Mouse (Mus musculus): ENCODE data around the gene Wdr47.
A peak's percentile ranks its signal among the peaks of the same experiment; 100 is the strongest.
"Not testable (repeated sequence)": the region's sequence is repeated elsewhere in the genome, so short reads cannot be mapped to it uniquely, and the experiment has no call there.

Wdr47 gene

DNA sequence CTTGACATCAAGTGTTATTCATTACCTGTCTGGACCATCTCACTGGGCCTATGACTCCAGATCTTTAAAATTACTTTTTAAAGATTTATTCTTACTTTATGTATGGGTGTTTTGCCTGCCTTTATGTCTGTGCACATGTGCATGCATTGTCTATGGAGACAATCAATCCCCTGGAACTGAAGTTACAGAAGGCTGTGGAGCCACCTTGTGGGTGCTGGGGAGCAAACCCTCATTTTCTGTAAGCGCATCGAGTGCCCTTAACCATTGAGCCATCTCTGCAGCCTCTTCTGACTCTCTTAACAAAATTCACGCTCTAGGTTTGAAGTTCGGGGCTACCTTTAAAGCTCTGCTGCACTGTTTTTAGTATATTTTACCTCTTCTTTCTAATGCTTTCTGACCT, 48.3 kb downstream of the Wdr47 start:
- no peak for DNase-seq (ENCODE audit: low read depth)

DNA sequence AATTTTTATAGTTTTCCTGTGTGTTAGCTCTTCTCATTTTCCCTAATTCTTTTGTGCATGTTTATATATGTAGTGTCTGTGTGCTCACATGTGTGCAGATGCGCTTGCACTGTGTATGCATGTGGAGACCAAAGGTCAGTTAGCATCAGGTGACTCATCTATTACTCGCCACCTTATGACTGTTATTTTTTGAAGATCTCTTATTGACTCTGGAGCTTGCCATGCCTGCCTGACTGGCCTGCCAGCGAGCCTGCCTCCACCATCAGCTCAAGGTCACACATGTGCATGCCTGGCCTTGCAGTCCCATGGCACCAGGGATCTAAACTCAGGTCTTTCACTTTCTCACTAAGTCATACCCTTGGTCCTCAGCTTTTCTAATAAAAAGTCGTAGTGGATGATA, 49.9 kb downstream of the Wdr47 start:
- no peak for DNase-seq (ENCODE audit: low read depth)

DNA sequence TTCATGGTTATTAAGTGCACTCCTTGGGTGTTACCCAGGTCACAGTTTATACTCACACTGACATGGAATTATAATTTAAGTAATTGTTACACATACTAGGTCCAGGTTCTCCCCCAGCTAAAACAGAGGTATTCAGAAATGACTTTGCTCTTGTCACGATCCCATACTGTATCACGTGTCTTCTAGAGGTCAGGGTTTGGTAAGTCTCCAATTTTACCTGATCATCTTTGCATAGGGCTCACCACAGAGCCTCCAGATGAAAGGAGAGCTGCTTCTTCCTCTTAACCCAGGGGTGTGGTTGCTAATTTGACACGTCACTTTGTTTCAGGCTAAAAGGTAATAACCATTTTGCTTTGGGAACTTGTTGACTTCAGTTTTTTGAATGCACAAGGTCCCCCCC, 53.8 kb downstream of the Wdr47 start:
- no peak for DNase-seq (ENCODE audit: low read depth)

DNA sequence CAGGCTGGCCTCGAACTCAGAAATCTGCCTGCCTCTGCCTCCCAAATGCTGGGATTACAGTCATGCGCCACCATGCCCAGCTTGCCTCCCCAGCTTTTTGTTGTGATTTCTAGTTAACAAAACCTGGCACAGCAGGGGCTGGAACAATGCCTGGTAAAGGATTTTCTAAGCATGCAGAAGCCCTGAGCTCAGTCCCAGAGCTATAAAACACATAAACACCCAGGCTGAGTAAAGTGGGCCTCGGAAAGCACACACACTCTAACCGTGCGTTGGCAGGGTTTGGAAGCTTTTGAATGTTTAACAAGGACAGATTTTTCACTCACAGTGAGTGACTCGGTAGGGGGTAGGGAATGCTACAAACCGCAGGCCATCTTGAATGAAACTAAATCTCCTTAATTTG, 55.0 kb downstream of the Wdr47 start:
- DNase-seq (ENCODE audit: low read depth), result no peak

DNA sequence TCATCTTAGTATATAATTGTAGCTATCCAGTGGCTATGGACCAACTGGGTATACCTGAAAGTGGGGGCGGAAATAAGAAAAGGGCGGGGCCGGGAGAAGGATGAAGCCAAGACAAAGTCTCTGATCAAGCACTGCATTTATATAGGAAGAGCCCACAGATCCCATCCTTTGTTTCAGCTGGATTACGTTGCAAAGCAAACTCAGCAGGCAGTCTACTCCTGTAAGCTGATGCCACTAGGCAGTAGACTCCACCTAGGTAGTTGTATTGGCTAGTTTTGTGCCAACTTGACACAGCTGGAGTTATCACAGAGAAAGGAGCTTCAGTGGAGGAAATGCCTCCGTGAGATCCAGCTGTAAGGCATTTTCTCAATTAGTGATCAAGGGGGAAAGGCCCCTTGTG, 56.6 kb downstream of the Wdr47 start:
- not testable (repeated sequence) for DNase-seq (ENCODE audit: low read depth)

DNA sequence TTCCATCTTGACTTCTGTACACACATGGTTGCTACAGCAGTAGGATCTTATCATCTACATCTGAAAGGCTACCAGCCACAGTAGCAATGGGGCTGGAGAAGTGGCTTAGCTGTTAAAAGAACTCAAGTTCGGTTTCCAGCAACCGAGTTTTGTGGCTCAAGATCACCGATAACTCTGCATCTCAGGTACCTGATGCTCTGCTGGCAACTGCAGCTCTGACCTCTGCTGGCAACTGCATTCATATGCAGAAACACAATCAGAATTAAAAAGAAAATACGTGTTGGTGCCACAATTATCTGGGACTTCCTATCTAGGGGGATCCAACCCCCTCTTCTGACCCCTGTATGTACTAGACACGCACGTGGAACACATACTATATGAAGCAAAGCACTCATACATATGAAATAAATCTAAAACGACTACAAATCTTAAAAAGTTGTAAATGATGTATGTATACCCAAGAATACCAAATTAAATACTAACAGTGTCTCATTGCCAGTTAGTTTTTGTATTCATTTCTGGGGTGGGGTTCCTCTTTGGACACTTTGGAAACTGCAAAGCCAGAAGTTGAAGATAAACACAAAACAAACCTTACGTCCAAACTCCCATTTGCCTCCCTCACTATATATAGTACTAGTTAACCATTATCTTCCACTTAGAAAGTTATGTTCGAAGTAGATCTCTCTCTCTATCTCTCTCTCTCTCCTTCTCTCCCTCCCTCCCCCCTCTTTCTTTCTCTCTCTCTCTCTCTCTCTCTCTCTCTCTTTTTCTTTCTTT, 62.0 kb downstream of the Wdr47 start:
- DNase-seq (ENCODE audit: low read depth), result peak; percentile 22

DNA sequence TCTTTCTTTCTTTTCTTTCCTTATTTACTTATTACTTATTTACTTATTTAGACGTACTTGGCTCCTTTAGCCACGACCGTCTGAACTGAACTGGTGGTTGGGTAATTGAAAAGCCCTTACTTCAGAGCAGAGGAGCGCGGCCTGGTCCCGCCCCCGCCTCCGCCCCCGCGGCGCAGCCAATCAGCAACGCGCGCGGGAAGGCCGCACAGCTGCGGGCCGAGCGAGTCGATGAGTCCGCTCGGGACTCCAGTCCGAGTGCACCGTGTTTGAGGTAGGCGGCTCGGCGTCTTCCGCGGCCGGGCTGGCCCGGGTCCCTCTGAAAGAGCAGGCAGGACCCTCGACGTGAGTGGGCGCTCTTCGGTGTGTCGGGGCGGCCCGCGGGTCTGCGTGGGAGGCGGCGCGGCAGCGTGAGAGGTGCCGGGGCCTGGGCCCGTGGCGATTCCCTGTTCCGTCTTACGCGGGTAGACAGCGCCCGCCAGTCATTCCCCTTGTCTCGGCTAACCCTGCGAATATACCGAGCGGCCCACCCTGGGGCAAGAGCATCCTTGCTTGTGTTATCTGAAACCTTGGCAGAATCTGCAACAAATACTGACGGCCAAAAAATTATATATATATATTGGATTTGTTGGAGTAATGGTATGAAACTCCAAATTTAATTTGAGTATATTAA, 62.8 kb downstream of the Wdr47 start, which contains the start of gene Clcc1:
TSS of gene Clcc1 (plus strand) at position 204 of the 670 bp plus-strand sequence.
- peak; percentile 85 for DNase-seq (ENCODE audit: low read depth)

DNA sequence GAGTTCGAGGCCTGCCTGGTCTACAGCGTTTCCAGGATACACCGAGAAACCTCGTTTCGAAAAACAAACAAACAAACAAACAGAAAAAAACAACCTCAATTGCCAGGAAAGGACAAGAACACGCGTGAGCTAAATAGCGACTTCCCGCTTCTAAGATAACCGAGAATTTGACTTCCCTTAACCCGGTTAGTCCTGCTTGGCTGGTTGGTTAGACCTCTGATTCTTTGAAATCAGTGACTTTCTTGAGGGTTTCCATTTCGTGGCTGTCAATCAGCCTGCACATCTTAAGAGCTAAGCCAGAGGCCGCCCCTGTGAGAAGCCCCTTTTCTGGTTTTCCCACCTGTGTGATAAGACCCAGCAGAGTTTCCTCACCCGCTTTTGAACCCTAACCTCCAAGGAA, 63.5 kb downstream of the Wdr47 start:
- peak; percentile 34 for DNase-seq (ENCODE audit: low read depth)

DNA sequence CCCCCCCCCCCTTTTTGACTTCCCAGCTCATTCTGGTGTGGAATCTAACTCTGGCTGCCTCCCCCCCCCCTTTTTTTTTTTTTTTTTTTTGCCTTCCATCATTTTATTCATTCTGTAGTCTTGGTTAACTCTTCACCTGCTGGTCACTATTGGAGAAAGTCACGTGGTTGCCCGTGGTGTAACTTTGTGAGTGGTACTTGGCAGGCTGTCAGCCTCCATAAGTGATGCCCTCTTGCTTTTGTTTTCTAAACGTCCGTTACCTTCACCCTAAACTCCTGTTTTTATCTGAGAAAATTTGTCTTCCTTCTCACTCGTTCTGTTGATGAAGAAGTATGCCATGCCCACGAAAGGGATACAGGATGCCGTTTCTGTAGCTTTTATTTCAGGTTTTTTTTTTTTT, 64.4 kb downstream of the Wdr47 start:
- no peak for DNase-seq (ENCODE audit: low read depth)

DNA sequence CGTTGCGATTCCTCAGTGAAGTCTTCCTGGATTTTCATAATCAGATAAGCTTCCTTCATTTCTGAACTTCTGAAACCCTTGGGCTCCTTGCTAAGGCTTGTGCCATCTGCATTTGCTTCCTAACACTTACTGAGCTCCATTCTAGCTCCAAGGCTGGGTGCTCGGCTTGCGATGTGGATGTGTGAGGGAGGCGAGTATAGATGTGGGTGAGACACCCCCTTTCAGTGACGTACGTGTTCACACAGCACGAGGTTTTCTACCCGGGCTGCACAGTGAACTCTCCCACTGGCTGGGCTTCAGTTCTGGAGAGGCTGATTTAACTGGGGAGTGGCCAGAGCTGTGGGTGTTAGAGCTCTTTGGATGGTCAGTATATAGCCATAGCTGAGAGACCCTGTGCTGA, 67.5 kb downstream of the Wdr47 start:
- DNase-seq (ENCODE audit: low read depth), result no peak

DNA sequence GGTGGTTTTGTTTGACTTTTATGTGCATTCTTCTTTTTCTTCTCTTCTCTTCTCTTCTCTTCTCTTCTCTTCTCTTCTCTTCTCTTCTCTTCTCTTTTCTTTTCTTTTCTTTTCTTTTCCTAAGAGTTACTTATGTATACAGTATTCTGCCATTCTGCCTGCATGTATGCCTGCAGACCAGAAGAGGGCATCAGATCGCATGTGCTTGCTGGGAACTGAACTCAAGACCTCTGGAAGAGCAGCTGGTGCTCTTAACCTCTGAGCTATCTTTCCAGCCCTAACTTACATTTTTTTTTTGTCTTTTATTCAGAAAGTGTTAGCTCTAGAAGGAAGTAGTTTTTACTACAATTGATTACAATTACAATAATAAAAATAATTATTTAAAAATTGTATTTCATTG, 69.9 kb downstream of the Wdr47 start:
- DNase-seq (ENCODE audit: low read depth), result no peak

DNA sequence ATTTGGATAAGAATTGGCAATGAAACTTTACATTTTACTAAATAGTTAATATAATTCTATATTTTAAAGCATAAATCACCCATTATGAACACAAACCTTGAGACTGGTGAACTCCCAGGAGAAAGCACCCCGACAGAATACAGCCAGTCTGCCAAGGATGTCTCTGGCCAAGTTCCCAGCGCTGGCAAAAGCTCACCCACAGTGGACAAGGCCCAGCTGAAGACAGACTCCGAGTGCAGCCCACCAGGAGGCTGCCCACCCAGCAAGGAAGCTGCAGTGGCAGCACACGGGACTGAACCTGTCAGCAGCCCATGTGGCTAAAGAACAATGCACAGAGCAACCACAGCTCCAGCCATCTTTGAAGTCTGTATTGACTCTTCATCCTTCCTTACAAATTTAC, 85.5 kb downstream of the Wdr47 start:
- DNase-seq (ENCODE audit: low read depth), result no peak

DNA sequence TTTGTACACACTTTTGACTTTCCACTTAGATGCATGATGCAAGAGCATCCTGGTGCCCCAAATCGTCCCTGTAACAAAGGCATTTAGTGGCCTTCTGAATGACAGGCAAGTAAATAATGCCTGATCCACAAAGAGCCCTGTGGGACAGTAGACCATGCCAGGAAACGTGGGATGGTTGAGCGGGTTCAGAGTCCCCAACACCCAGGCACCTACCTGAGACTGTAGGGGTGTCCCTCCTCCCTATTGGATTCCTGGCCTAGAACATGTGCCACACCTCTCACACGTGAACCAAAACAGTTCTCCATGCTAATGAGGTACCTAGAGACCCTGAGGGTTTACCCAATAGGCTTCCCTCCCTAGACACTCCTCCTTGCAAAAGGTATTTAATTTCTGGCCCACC, 89.9 kb downstream of the Wdr47 start:
- DNase-seq (ENCODE audit: low read depth), result no peak

DNA sequence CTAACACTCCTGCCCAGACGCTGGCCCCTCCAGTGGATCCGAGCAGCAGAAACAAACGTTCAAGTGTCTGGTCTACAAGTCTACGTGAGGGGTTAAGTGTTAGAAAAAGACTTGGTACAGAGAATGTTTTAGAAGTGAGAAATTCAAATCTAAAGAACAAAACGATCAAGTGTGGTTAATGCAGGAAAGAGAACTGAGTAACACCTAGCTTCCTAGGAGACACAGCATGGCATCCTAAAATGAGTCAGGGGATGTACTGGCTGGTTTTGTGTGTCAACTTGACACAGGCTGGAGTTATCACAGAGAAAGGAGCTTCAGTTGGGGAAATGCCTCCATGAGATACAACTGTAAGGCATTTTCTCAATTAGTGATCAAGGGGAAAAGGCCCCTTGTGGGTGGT, 92.5 kb downstream of the Wdr47 start:
- not testable (repeated sequence) for DNase-seq (ENCODE audit: low read depth)

DNA sequence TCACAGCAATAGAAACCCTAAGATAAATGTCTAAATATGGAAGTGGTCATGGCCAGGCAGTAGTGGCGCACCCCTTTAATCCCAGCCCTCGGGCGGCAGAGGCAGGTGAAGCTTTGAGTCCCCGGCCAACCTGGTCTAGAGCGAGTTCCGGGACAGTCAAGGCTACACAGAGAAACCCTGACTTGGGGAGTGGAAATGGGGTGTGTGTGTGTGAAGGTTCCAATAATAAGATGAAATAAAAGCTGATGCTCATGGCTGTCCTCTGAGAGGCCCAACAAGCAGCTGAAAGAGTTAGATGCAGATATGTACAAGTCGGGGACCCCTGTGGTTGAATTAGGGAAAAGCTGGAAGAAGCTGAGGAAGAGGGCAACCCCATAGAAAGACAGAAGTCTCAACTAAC, 94.6 kb downstream of the Wdr47 start:
- no peak for DNase-seq (ENCODE audit: low read depth)

DNA sequence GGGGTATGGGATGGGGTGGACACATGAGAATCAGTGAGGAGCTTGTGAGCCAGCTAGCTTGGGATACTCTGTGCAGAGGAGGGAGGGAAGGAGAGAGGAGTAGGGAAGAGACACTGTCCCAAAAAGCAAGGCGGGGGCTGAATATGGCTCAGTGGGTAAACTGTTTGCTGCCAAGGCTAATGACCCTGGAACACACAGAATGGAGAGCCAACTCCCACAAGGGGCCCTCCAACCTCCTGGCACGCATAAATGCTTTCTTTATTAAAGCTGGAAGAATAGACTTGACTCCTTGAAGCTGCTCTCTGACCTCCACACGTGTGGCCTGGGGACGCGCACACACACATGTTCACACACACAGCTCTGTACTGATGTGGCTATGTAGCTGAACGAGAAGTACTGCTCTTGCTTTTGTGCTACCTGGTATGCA, 97.9 kb downstream of the Wdr47 start:
- DNase-seq (ENCODE audit: low read depth), result no peak

DNA sequence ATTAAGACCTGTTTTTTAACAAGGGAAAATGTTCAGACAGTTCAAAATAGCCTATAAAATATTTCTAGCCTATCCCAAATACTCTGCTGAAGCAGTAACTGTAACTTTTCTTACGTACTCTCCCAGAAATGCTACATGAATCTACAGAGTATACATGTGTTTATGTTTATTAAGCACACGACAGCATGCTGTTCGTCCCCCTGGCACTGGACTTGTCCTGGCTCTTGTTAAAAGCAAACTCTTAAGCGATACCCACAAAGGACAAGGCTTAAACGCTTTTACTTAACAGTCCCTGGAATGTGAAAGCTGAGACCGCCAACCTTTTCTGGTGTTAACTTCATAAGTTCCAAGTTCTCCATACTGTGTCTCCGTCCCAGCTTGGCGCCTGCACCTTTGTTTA, 98.4 kb downstream of the Wdr47 start:
- no peak for DNase-seq (ENCODE audit: low read depth)

DNA sequence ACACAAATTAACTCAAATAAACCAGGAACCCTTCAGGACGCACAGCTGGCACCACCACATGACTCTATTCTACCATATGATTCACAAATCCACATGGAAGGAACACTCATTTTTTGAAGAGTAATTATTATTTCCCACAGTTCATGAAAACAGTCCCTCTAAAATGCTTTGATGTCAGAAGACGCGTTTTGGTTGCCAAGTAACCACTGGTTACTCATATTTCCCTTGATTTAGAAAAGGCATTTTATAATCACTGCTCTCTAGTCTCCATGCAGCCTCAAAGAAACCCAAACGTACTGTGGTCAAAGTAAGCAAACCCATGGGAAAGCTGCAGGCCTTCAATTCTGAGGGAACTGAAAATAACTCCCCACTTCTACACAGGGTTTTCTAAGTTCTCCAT, 98.9 kb downstream of the Wdr47 start:
- DNase-seq (ENCODE audit: low read depth), result no peak

DNA sequence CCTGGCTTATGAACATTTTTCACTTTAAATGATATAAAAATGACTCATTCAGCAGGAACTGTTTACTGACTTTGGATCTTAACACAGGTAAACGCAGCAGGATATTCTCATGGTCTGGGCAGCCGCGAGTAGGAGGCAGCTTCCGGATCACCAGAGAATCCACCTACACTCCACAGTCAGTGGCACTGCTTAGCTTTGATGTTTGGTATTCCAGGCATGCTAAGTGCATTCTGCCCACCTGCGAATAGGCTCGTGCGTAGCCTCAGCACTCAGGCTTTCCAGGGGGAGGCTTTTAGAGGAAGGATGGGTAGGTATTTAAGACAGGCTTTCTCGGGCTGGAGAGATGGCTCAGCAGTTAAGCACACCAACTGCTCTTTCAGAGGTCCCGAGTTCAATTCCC, 103.2 kb downstream of the Wdr47 start:
- DNase-seq (ENCODE audit: low read depth), result no peak

All from c-Kit-positive CD71-positive TER-119-negative erythroid progenitor cells, embryonic 14.5 days (primary cell).